Mouse (Mus musculus) hindbrain, postnatal 0 days (tissue): ENCODE results near the gene 4930452B06Rik. TPM values are rescaled to one million over a fixed set of nuclear protein-coding genes. Genes with fewer than 3 reads are reported as not detected.

Source experiments
- ATAC-seq: fragments of 200-750 bp; cut with Nextera tagmentation; 2 replicates; pipeline ENCODE4 v1.8.0; 2017; ENCODE audit warnings: mild to moderate bottlenecking, moderate TSS enrichment, moderate library complexity
- DNase-seq: peaks from one replicate; pipeline ENCODE4 v3.0.0-alpha.2; 2015; ENCODE audit warnings: low spot score
- H3K27ac ChIP-seq: fragments of 300-500 bp; sonication (generic); 2 replicates; pipeline ENCODE4 v1.5.1; 2014; ENCODE audit warnings: mild to moderate bottlenecking
- H3K27me3 ChIP-seq: fragments of 300-500 bp; sonication (generic); 2 replicates; pipeline ENCODE4 v1.6.1; 2014; ENCODE audit warnings: low read length, mixed read lengths; ENCODE audit not compliant: insufficient read depth
- H3K36me3 ChIP-seq: fragments of 300-500 bp; sonication (generic); 2 replicates; pipeline ENCODE4 v1.6.1; 2014; ENCODE audit warnings: low read length, mixed read lengths; ENCODE audit not compliant: insufficient read depth
- H3K4me1 ChIP-seq: fragments of 300-500 bp; sonication (generic); 2 replicates; pipeline ENCODE4 v1.6.1; 2014; ENCODE audit warnings: antibody characterized with exemption, low read length, mixed read lengths; ENCODE audit not compliant: insufficient read depth
- H3K4me2 ChIP-seq: fragments of 300-500 bp; sonication (generic); 2 replicates; pipeline ENCODE4 v1.6.1; 2014; ENCODE audit warnings: low read depth, mild to moderate bottlenecking, low read length, moderate library complexity, mixed read lengths
- H3K4me3 ChIP-seq: fragments of 300-500 bp; sonication (generic); 2 replicates; pipeline ENCODE4 v1.5.1; 2014; ENCODE audit warnings: low read length
- H3K9ac ChIP-seq: fragments of 300-500 bp; sonication (generic); replicated peaks from 2 replicates; pipeline ENCODE4 v1.6.1; 2014; ENCODE audit warnings: mild to moderate bottlenecking, low read length, moderate library complexity, mixed read lengths
- H3K9me3 ChIP-seq: fragments of 300-500 bp; sonication (generic); 2 replicates; pipeline ENCODE4 v1.6.1; 2016; ENCODE audit warnings: low read length, mixed read lengths
- CTCF ChIP-seq: IDR thresholded peaks from 2 replicates; pipeline ENCODE4 v1.5.1; 2016; ENCODE audit warnings: antibody characterized with exemption, control low read depth, low read depth
- WGBS: fragments of 180-500 bp; shearing (Covaris S2); extraction: QIAGEN DNeasy Blood & Tissue Kit; methylation state at CpG from one replicate; pipeline ENCODE4 v1.1.7; 2014; 5-methylcytosine and 5-hydroxymethylcytosine counted together
- polyA plus RNA-seq: library from polyadenylated mRNA; unstranded; fragments of >200 nt; fragmentation: Nextera tagmentation; extraction: Ambion mirVana; gene quantifications from 2 replicates; pipeline ENCODE4 v1.2.1, GENCODE M21; 2015
- total RNA-seq: library from RNA; depleted of rRNA; stranded (reverse); fragments of >200 nt; gene quantifications from 2 replicates; pipeline ENCODE4 v1.2.3, GENCODE M21; 2014; rRNA removed

Gene 4930452B06Rik
- total RNA-seq (9.0 and 10.7 TPM in 2 replicates), polyA plus RNA-seq (7.3 and 8.9 TPM in 2 replicates)

DNA sequence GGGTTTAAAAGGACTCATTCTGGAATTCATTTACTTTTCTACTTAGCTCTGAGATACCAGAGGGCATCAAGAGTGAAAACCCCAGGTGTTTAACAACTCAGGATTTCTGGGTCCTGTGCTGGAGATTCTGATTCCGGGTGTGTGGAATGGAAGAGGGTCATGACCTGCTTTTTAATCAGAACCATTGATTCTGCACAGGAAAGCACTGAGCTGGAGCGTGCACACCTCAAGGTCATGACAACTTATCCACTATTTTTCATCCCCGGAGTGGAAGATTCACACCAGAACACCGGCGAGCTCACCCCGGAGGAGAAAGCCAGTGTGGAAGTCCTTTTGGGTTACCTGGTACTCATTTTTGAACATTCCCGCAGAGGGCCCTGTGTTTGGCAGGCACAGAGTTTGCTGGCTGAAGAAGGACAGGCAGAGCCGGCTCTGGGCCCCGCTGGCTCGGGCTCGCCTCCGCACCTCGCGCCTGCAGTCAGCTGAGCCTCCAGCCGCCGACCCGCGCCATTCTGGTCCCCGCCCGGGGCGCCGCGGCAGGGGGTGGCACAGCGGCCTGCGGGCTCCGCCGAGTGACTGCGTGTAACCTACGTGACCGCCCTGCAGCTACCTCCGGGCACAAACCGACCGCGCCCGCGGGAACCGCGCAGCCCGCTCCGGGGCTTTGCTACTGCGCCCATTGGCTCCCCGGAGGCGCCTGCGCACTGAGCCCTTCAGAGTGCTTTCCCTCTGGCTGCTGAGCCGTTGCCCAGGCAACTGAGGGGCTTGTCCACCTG, at the start of gene 4930452B06Rik:
4930452B06Rik (minus strand) TSS at position 605 of the 776 bp plus-strand sequence.
- no peaks in the 10 kb centered on the region for H3K9me3 ChIP-seq
- peak within 1 kb of the TSS; percentile 61 for H3K4me3 ChIP-seq
- H3K4me1 ChIP-seq: no peaks in the 10 kb centered on the region
- DNase-seq: peak; percentile 90
- no peak for TF ChIP-seq CTCF
- peak within 1 kb of the TSS; percentile 74 for H3K9ac ChIP-seq
- peak; percentile 98 for ATAC-seq
- no peaks in the 10 kb centered on the region for H3K36me3 ChIP-seq
- peak within 1 kb of the TSS; percentile 69 for H3K27ac ChIP-seq
- under 1% methylated on average over 44 of the region's 45 CpGs for WGBS
- peak within 1 kb of the TSS; percentile 86 for H3K4me2 ChIP-seq
- no peaks in the 10 kb centered on the region for H3K27me3 ChIP-seq

DNA sequence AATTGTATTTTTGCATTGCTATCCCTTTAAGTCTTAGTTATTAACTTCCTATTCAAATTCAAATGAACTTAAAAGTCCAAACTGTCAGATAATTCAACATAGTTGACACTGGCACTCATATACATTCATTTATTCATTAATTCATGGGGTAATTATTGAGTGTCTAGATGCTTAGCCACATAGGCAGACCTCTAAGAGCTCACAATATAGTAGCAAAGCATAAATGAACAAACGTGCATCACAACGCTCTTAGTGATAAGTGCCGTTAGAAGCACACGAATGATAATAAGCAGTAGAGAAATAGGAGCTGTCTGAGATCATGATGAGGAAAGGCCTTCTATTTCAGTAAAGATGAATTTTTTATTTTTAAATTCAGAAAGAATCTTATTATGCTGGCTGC, 46.6 kb upstream of the 4930452B06Rik start:
- Histone ChIP-seq H3K36me3 (no peaks in the 10 kb centered on the region), H3K4me3 (no peak overlapping the region), H3K9ac (no peak overlapping the region), H3K27ac (no peak overlapping the region), H3K4me2 (no peak overlapping the region), H3K4me1 (no peaks in the 10 kb centered on the region), H3K9me3 (no peaks in the 10 kb centered on the region), H3K27me3 (no peaks in the 10 kb centered on the region)
- TF ChIP-seq CTCF: no peak
- DNase-seq: no peak
- 69% methylated on average over 4 of the region's 4 CpGs for WGBS
- ATAC-seq: no peak

DNA sequence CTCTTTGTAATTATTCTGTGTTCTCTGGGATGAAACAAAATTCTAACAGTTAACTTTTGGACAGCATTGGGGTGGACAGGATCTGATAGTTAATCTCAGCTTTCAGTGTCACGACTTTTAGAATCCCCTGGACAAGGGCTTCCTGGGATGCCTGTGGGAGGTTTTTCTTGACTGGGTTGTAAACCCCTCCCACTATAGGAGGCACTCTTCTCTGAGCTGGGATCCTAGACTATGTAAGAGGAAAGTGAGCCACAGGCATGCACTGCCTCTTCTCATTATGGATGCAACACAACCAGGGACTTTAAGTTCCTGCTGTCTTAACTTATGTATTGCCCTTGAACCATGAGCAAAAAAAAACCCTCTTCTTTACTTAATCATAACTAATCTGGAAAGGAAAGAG, 23.4 kb upstream of the 4930452B06Rik start:
- Histone ChIP-seq H3K4me1 (no peaks in the 10 kb centered on the region), H3K4me3 (no peak overlapping the region), H3K27ac (no peak overlapping the region), H3K27me3 (no peaks in the 10 kb centered on the region), H3K9me3 (no peaks in the 10 kb centered on the region), H3K9ac (no peak overlapping the region), H3K36me3 (no peaks in the 10 kb centered on the region), H3K4me2 (no peak overlapping the region)
- WGBS: 11% methylated on average over 1 of the region's 1 CpGs
- TF ChIP-seq CTCF: no peak
- DNase-seq (no peak), ATAC-seq (no peak)

DNA sequence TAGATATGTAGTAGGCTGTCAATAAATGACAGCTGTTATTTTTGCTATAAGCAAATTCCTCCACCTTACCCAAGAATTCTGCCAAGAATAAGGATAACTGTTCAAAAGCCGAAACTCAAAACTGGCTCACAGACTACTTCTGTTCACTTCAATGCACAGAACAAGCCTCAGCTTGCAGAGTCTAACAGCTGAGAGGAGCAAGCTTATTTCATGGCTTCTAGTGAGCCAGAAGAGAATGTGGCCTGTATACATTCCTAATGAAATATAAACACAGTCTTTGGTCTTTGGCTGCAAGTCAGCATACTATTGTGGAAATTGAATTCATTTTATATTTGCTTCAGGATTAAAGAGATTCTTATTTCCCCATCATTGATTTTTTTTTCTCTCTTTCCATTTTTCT, 22.4 kb upstream of the 4930452B06Rik start:
- no peak for ATAC-seq

DNA sequence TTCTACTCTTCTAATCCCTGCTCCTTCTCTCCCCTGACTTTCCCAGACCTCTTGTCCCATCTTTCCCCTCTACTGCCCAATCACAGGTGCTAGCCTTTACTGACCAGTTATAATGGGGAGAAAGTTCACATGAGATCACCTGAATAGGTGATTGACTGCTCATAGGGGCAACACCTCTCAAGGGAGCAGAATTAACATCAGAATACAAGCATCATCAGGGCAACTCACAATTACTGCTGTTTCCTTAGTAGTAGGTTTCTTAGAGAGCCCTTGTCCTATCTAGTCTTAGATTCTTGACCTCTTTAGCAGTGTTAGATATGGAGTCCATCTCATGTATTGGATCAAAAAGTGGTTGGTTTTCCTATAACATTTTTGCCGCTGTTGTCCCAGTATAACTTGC, 20.1 kb upstream of the 4930452B06Rik start:
- Histone ChIP-seq H3K4me2 (no peak overlapping the region), H3K9ac (no peak overlapping the region), H3K9me3 (no peaks in the 10 kb centered on the region), H3K27ac (no peak overlapping the region), H3K4me1 (no peaks in the 10 kb centered on the region), H3K27me3 (no peaks in the 10 kb centered on the region), H3K36me3 (no peaks in the 10 kb centered on the region), H3K4me3 (no peak overlapping the region)
- 100% methylated on average over 1 of the region's 1 CpGs for WGBS
- no peak for TF ChIP-seq CTCF
- ATAC-seq (no peak), DNase-seq (no peak)

More for the DNA sequence above, 22.4 kb upstream of the 4930452B06Rik start:
- DNase-seq: no peak
- no peaks in the 10 kb centered on the region for H3K36me3 ChIP-seq
- TF ChIP-seq CTCF: no peak
- H3K27me3 ChIP-seq: no peaks in the 10 kb centered on the region
- no peak overlapping the region for H3K4me3 ChIP-seq
- no peaks in the 10 kb centered on the region for H3K9me3 ChIP-seq
- H3K4me2 ChIP-seq: no peak overlapping the region
- no peak overlapping the region for H3K27ac ChIP-seq
- no peak overlapping the region for H3K9ac ChIP-seq
- 53% methylated on average over 1 of the region's 1 CpGs for WGBS
- H3K4me1 ChIP-seq: no peaks in the 10 kb centered on the region

DNA sequence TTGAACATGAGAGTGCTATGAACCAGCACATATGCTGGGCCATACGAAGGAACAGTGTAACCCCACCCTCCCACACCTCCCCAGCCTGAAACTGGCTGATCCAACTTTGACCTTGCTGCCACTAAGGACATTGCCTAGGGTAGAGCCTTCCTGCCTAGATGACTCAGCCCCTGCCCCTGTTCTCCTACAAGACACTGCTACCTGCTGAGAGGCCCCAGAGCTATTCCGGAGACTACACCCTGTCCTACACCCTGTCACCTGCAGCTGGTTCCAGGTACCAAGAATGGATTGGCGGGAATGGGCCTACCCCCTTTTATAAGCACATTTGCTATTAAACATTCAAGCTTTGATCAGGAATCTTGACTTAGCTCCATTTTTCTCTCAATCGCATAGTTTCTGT, 13.9 kb upstream of the 4930452B06Rik start:
- no peak for DNase-seq
- H3K4me1 ChIP-seq: no peaks in the 10 kb centered on the region
- no peak overlapping the region for H3K4me3 ChIP-seq
- no peak overlapping the region for H3K4me2 ChIP-seq
- ATAC-seq: no peak
- no peak overlapping the region for H3K9ac ChIP-seq
- no peak overlapping the region for H3K27ac ChIP-seq
- WGBS: 93% methylated on average over 4 of the region's 4 CpGs
- H3K36me3 ChIP-seq: no peaks in the 10 kb centered on the region
- TF ChIP-seq CTCF: no peak
- no peaks in the 10 kb centered on the region for H3K27me3 ChIP-seq
- no peaks in the 10 kb centered on the region for H3K9me3 ChIP-seq

DNA sequence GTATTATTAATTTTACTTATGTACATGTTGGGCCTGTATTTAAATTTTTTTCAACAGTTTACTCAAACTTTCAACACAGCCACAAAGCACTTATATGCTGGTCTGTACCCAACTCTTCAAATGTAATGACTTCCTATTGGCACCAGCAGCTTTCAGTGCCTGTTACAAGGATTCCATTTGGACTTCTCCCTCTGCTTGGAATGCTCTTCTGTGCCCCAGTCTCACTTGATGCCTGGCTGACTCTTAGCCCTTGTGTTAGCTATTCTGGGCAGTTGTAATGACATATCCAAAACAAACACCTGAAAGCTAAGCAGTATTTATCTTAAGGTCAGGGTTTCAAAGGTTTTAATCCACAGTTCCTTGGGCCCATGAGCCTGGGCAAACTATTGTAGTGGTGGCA, 5.7 kb downstream of the 4930452B06Rik start:
- DNase-seq: no peak
- Histone ChIP-seq H3K4me3 (no peak overlapping the region), H3K27me3 (no peaks in the 10 kb centered on the region), H3K9ac (no peak overlapping the region), H3K9me3 (no peaks in the 10 kb centered on the region), H3K4me1 (no peaks in the 10 kb centered on the region), H3K4me2 (no peak overlapping the region), H3K36me3 (no peaks in the 10 kb centered on the region), H3K27ac (no peak overlapping the region)
- ATAC-seq: no peak
- no peak for TF ChIP-seq CTCF
